Mouse (Mus musculus): ENCODE measurements at regions not wholly inside any gene's neighbourhood (a gene's known extent, or its start where the extent isn't known, plus 50 kb on each side); places are given as distances from the start of the nearest gene placed in this dataset.

DNA sequence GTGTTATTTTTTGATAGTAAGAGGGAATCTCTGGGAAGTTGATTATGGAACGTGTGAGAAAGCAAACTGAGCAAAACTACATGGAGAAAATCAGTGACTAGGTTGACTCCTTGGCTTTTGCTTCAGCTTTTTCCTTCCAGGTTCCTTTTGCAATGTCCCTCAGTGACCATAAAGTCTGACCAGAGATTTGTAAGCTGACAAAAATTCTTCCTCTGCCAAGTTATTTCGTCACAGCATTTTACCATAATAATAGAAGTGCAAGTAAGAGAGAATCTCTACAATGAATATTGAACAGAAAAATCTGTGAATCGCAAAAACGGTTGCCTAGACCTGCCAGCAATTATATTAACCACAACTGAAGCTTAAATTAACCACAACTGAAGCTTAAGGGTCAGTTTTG is 479.3 kb downstream of the Kcnj2 start:
- TF ChIP-seq CTCF (IDR thresholded peaks at IDR 0.05; ENCODE audit: low read depth): no peak
- TF ChIP-seq EP300 (IDR thresholded peaks at IDR 0.05; ENCODE audit: low read depth): no peak
